Mouse (Mus musculus) embryonic facial prominence, embryonic 14.5 days (tissue): ENCODE measurements around the gene Tcap. TPM values are rescaled to one million over a fixed set of nuclear protein-coding genes. Genes with fewer than 3 reads are reported as not detected.

Source experiments
- polyA plus RNA-seq: library from polyadenylated mRNA; unstranded; fragments of >200 nt; fragmentation: Nextera tagmentation; extraction: Ambion mirVana; gene quantifications from 2 replicates; pipeline ENCODE4 v1.2.1, GENCODE M21; 2014

Gene Tcap
- polyA plus RNA-seq, 1 experiment from 2014 or later: 27.7 TPM

Other genes starting within 250 kb of the Tcap start
- 10.1 and 17.6 TPM in 2 replicates for gene Fbxl20, start 233.4 kb upstream of the Tcap start, polyA plus RNA-seq
- gene Med1, start 190.5 kb upstream of the Tcap start, polyA plus RNA-seq: 46.6 and 51.0 TPM in 2 replicates
- gene Cdk12, start 180.8 kb upstream of the Tcap start, polyA plus RNA-seq: 9.8 and 11.1 TPM in 2 replicates
- gene Neurod2, start 54.2 kb upstream of the Tcap start, polyA plus RNA-seq: 0.10 TPM in 1 of 2 replicates, not detected in the other
- 4.1 and 5.1 TPM in 2 replicates for gene Ppp1r1b, start 35.4 kb upstream of the Tcap start, polyA plus RNA-seq
- 31.0 and 32.8 TPM in 2 replicates for gene Stard3, start 25.4 kb upstream of the Tcap start, polyA plus RNA-seq
- gene Pnmt, start 2.6 kb downstream of the Tcap start, polyA plus RNA-seq: 0.49 and 0.59 TPM in 2 replicates
- 9.3 and 10.5 TPM in 2 replicates for gene Pgap3, start 16.7 kb downstream of the Tcap start, polyA plus RNA-seq
- 48.3 and 54.8 TPM in 2 replicates for gene Erbb2, start 28.7 kb downstream of the Tcap start, polyA plus RNA-seq
- 92.4 and 102 TPM in 2 replicates for gene Mien1, start 55.2 kb downstream of the Tcap start, polyA plus RNA-seq
- gene Grb7, start 62.6 kb downstream of the Tcap start, polyA plus RNA-seq: 8.3 and 8.8 TPM in 2 replicates
- gene Ikzf3, start 162.2 kb downstream of the Tcap start, polyA plus RNA-seq: 0.18 and 0.21 TPM in 2 replicates
- gene Zpbp2, start 167.3 kb downstream of the Tcap start, polyA plus RNA-seq: 0.21 TPM in 1 of 2 replicates, not detected in the other
- 12.6 and 13.6 TPM in 2 replicates for gene Ormdl3, start 203.6 kb downstream of the Tcap start, polyA plus RNA-seq
- gene Lrrc3c, start 214.5 kb downstream of the Tcap start, polyA plus RNA-seq: not detected in 2 replicates
- 0.54 and 0.75 TPM in 2 replicates for gene Gm12355, start 241.8 kb downstream of the Tcap start, polyA plus RNA-seq
- gene Gsdma3, start 242.5 kb downstream of the Tcap start, polyA plus RNA-seq: not detected in 2 replicates